Mouse (Mus musculus): ENCODE data around the gene Zer1. TPM values are rescaled to one million over a fixed set of nuclear protein-coding genes. Genes with fewer than 3 reads are reported as not detected.

The Zer1 gene
- 67.6 to 74.2 TPM (median 71.0 TPM) in 4 replicates for total RNA-seq (2023; ENCODE audit: inconsistent age)

GRCm38 (mm10) chr2:30124472-30125274 is at the start of gene Zer1:
Gene Zer1 (minus strand): TSS chr2:30124585.

GRCm38 (mm10) chr2:30171371-30171996 is 47.1 kb upstream of the Zer1 start, which contains the start of gene Endog:
Gene Endog (plus strand): TSS chr2:30171493.

GRCm38 (mm10) chr2:30133613-30134377 is 9.4 kb upstream of the Zer1 start, which contains the start of gene Tbc1d13:
Gene Tbc1d13 (plus strand): TSS chr2:30133746.

DNA sequence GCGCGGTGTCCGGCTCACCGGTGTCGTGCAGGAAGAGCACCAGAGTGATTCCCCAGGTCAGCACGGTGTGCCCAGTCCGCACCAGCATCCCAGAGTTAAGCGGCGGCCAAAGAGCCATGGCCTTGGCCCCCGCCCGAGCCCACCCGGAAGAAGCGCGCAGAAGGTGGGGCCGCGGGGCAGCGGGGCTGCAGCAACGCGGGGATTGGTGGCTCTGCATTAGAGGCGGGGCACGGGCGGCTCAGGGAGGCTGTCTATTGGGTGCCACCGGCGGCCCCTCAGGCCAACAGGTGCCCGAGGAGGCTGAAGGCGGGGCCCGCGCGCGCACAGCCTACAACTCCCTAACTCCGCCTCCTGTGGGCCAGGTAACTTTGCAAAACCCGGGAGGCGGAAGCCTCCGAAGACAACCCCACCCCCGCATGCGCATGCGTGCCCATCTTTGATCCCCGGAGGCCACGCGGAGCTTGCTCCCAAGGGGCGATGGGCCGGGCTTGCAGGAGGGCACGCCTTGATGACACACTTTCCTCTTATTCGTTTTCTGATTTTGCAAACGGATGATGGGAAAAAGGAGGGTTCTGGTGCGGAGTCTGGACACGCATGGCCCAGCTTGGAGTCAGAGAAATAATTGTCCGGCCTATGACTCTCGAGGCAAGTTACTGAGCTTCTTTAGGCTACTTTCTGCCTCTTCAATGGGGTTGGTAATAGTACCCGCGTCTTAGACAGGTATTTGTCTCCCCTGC is 30.7 kb downstream of the Zer1 start, which contains the start of gene Zdhhc12:
Zdhhc12 (minus strand) TSS at position 178 of the 737 bp plus-strand sequence.

DNA sequence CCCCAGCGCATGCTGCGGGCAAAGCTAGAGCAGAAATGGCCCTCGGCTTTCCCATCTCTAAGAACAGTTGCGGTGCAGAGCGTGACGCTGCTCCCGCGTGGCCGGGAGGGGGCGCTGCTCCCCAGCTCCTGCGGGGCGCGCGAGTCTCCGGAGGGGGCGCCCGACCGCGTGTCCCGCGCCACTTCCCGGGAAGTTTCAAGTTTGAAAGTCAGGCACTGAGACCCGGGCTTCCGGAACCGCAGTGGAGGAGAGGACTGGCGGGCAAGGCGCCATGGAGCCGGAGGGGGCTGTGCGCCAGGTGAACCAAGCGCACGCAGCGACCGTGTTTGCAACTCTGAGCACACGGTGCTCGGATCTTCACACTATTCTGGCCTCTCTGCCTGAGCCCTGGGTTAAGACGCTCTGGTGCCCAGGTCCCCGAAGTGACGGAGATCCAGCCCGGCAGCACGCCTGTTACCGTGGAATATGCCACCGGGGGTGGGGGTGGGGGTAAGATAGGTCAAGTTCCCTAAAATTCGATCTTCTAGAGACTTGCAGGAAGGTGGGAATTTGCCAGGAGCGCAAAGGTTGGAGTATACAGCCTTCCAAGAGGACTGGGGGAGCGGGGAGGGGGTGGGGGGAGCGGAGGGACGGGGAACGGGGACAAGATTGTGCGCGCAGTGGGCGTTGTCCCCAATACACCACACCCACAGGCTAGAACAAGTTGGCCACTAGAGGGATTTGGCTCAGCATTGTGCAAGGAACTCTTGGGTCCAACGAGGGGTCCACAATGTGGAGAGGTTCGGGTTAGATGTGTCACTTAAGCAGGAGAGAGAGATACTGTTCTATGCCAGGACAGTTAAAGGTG is 46.7 kb downstream of the Zer1 start, which contains the start of gene Pkn3:
Pkn3 (plus strand) TSS at position 183 of the 847 bp plus-strand sequence.

GRCm38 (mm10) chr2:30057223-30057904 is 67.0 kb downstream of the Zer1 start, which contains the start of gene Set:
Gene Set (plus strand): TSS chr2:30057378.

DNA sequence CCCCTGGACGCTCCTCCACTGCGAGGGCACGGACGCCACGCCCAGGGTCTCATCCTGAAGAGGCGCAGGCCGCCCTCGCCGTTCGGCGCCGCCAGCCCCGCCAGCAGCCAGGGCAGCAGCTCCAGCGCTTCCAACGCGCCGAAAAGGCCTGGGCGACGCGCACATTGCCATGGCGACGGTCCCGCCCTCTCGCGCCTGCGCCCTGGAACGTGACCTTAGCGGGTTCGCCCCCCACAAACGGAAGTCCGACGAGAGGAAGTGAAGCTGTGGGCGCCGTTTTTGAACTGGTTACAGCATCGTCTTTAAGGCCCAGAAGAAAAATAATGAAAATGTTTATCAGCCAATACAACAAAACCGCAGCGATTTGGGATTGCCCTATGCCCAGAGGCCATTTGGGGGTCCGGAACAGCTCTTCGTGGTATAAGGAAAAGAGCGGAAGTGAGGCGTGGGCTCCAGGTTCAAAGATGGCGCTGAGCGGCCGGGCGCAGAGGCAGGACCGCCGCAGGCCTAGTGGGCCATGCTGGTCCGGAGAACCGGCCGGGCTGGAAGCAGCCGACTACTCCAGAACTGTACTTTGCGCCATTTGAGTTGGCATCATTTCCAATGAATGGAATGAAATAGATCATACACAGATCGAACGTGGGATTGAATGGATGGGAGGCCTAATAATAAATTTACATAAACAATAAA is 75.5 kb downstream of the Zer1 start, which contains the start of gene Wdr34:
Wdr34 (minus strand) TSS at position 183 of the 690 bp plus-strand sequence.

Other genes starting within 250 kb of the Zer1 start
- 100 to 126 TPM (median 103 TPM) in 4 replicates for gene Odf2, start 235.4 kb downstream of the Zer1 start, total RNA-seq (2023; ENCODE audit: inconsistent age)
- gene Gle1, start 189.2 kb downstream of the Zer1 start, total RNA-seq (2023; ENCODE audit: inconsistent age): 67.7 to 79.2 TPM (median 77.4 TPM) in 4 replicates
- gene Sptan1, start 159.0 kb downstream of the Zer1 start, total RNA-seq (2023; ENCODE audit: inconsistent age): 255 to 325 TPM (median 308 TPM) in 4 replicates
- 2.5 to 4.4 TPM (median 2.8 TPM) in 4 replicates for gene Wdr34, start 75.7 kb downstream of the Zer1 start, total RNA-seq (2023; ENCODE audit: inconsistent age)
- 251 to 275 TPM (median 261 TPM) in 4 replicates for gene Set, start 67.2 kb downstream of the Zer1 start, total RNA-seq (2023; ENCODE audit: inconsistent age)
- 0.87 to 2.3 TPM (median 1.7 TPM) in 4 replicates for gene Pkn3, start 46.9 kb downstream of the Zer1 start, total RNA-seq (2023; ENCODE audit: inconsistent age)
- gene Zdhhc12, start 30.9 kb downstream of the Zer1 start, total RNA-seq (2023; ENCODE audit: inconsistent age): 14.2 to 18.4 TPM (median 15.7 TPM) in 4 replicates
- gene Tbc1d13, start 9.2 kb upstream of the Zer1 start, total RNA-seq (2023; ENCODE audit: inconsistent age): 39.1 to 46.0 TPM (median 41.8 TPM) in 4 replicates
- gene Endog, start 46.9 kb upstream of the Zer1 start, total RNA-seq (2023; ENCODE audit: inconsistent age): 8.8 to 9.3 TPM (median 9.1 TPM) in 4 replicates
- gene Spout1, start 53.9 kb upstream of the Zer1 start, total RNA-seq (2023; ENCODE audit: inconsistent age): 19.9 to 23.6 TPM (median 22.6 TPM) in 4 replicates
- gene Kyat1, start 81.3 kb upstream of the Zer1 start, total RNA-seq (2023; ENCODE audit: inconsistent age): 7.4 to 11.1 TPM (median 7.9 TPM) in 4 replicates
- gene Lrrc8a, start 113.1 kb upstream of the Zer1 start, total RNA-seq (2023; ENCODE audit: inconsistent age): 26.7 to 32.9 TPM (median 28.9 TPM) in 4 replicates
- gene Gm28035, start 116.0 kb upstream of the Zer1 start, total RNA-seq (2023; ENCODE audit: inconsistent age): 0.90 to 5.9 TPM (median 3.4 TPM) in 4 replicates
- 4.9 to 10.3 TPM (median 8.9 TPM) in 4 replicates for gene Phyhd1, start 141.6 kb upstream of the Zer1 start, total RNA-seq (2023; ENCODE audit: inconsistent age)
- 3.3 TPM in 1 of 4 replicates, not detected in the others for gene Gm28038, start 156.5 kb upstream of the Zer1 start, total RNA-seq (2023; ENCODE audit: inconsistent age)
- 8.1 to 11.2 TPM (median 9.9 TPM) in 4 replicates for gene Dolk, start 161.7 kb upstream of the Zer1 start, total RNA-seq (2023; ENCODE audit: inconsistent age)
- gene Nup188, start 161.8 kb upstream of the Zer1 start, total RNA-seq (2023; ENCODE audit: inconsistent age): 50.2 to 59.9 TPM (median 55.0 TPM) in 4 replicates
- gene Sh3glb2, start 234.8 kb upstream of the Zer1 start, total RNA-seq (2023; ENCODE audit: inconsistent age): 56.1 to 83.8 TPM (median 71.9 TPM) in 4 replicates
- 12.5 to 23.0 TPM (median 18.0 TPM) in 4 replicates for gene Miga2, start 239.6 kb upstream of the Zer1 start, total RNA-seq (2023; ENCODE audit: inconsistent age)